Mouse (Mus musculus) layer of hippocampus, postnatal 14 days (tissue): ENCODE measurements at regions not wholly inside any gene's neighbourhood (a gene's known extent, or its start where the extent isn't known, plus 50 kb on each side); places are given as distances from the start of the nearest gene placed in this dataset.

Experiments used
- DNase-seq, 2 experiments: peaks; one replicate each; pipeline ENCODE4 v3.0.0; 2021 to 2022; ENCODE audit warnings: low spot score in 2 of 2, mixed read lengths in 1 of 2

DNA sequence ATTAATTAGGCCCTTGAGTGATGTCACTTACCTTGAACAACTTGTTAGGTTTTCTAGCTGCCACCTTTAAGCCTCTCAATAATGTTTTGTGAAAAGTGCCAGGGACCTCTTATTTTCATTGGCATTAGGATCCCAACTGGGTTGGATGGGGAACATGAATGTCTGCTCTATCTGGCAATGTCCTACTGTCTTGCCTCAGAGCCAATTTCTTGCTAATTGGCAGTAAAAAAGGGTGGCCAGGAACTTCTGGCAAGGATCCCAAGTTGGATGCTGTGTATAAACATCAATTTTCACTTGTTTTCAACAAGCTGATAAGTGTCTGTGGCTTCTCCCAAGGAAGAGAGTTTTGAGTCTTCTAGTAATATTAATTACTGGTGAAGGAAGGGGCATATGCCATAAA is 118.8 kb upstream of the Tgif2lx1 start:
- peak in 1 of 2 experiments; percentile 25 for DNase-seq

DNA sequence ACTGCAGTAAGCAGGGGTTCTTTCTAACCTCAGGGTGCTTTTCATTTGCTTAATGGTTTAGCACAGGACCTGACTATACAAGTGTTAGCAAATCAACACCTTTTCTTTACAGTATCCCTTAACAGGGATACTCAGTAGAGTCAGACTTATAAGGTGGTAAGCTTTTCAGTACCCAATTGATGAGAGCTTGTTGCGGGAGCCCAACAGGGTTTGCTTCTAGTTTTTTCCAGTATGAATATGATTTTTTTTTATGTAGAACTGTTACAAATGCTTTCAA is 115.7 kb upstream of the Tgif2lx1 start:
- no peak for DNase-seq

DNA sequence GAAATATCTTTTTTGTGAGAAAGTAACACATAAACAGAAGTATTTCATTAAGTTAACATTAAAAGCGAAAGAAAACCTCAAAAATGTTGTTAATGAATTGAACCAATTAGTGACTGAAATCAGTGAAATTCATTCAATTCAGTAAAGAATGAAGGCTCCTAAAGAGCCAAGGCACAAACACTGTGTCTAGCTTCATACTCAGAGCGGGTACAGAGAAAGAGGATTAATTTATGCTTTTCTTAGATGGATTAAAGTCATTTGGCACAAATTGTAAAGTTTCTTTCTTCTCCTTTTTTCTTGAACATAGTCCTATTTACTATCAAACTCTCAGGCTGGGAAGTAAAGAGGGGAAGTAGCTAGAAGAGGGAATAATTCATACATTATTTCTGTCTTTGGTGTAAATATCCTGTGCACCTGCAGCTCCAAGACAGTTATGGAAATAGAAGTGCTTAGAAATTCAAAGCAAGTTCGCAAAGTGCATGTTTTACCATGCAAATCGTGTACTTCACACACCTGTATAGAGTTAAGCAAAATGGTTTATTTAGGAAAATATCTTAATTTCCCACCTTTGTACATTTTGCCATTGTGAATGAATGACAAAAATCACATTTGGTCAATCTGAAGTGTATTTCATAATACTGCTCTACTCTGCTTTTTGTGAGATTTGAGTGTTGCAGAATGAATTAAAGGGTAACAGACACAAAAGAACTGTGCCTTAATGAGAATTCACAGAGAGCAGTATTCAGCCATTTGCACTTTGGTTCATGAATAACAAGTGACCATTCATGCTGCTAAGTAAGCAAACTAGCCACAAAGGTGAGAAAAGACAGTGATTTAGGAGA is 115.2 kb upstream of the Tgif2lx1 start:
- peak in 1 of 2 experiments; percentile 3 for DNase-seq
